Mouse (Mus musculus) cortical plate, adult 2 months (tissue): ENCODE data around the gene Gfral. TPM values are rescaled to one million over a fixed set of nuclear protein-coding genes. Genes with fewer than 3 reads are reported as not detected.
"Not testable (repeated sequence)": the region's sequence is repeated elsewhere in the genome, so short reads cannot be mapped to it uniquely, and the experiment has no call there.

ENCODE experiments used
- H3K27ac ChIP-seq: fragments of 200-500 bp; 2 replicates; pipeline ENCODE4 v1.5.1; 2012; ENCODE audit warnings: low read length, control low read depth, inconsistent platforms; ENCODE audit not compliant: insufficient read depth
- H3K4me1 ChIP-seq: fragments of 200-500 bp; 2 replicates; pipeline ENCODE4 v1.6.1; 2011; ENCODE audit warnings: low read length; ENCODE audit not compliant: control insufficient read depth, insufficient read depth
- H3K4me3 ChIP-seq: fragments of 200-500 bp; 2 replicates; pipeline ENCODE4 v1.5.1; 2011; ENCODE audit warnings: mild to moderate bottlenecking, low read length, control low read depth; ENCODE audit not compliant: insufficient read depth
- CTCF ChIP-seq: fragments of 200-500 bp; IDR thresholded peaks from 2 replicates; pipeline ENCODE4 v1.5.1; 2011; ENCODE audit warnings: mild to moderate bottlenecking, control low read depth, low read length; ENCODE audit not compliant: insufficient read depth; ENCODE audit errors: extremely low read depth
- POLR2A ChIP-seq: fragments of 200-500 bp; IDR thresholded peaks from 2 replicates; pipeline ENCODE4 v1.6.1; 2011; ENCODE audit warnings: mild to moderate bottlenecking, low read length, control low read depth; ENCODE audit not compliant: insufficient read depth; ENCODE audit errors: extremely low read depth
- polyA plus RNA-seq: library from polyadenylated mRNA; depleted of rRNA; stranded (reverse); fragments of >200 nt; gene quantifications from 2 replicates; pipeline ENCODE4 v1.2.3, GENCODE M21; 2012; rRNA removed

The Gfral gene
- polyA plus RNA-seq, 1 experiment: not detected

DNA sequence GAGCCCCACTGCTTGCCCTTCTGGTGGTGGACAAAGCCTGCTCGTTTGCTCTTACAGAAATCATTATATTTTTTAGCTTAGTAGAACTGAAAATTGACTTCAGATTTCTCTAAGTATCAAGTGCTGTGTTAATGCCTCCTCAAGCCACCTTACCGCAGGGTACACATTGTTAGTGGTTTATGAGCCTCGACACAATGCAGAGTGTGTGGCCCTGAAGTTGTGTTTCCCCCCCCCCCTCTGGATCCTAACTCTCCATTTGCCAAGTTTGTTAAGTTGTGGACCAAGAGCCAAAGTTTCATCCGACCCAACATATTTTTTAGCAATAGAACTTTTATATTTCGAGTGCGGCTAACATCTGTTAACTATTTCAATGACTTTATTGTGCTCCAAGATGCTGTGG is 79.4 kb downstream of the Gfral start:
- TF ChIP-seq POLR2A (no peak), CTCF (no peak)

DNA sequence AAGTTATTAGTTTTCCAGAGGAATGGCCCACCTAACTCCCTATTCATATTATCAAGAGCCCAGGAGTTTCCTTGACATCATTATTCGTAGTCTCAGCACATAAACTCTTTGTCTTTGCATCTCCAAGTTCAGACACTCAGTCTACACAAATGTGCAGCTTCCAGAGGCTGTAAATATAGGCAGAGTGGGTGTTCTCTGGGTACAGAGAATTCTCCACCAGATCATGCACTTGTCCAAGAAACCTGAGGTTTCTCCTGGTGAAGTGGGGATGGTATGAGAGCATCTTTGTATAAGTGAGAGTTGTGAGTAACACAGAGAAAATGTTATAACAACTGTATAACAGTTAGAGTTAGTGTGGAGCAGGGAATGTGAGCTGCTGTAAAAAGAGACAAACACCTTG is 84.1 kb downstream of the Gfral start:
- Histone ChIP-seq H3K27ac (no peak overlapping the region), H3K4me3 (no peak overlapping the region), H3K4me1 (no peaks in the 10 kb centered on the region)
- TF ChIP-seq CTCF (no peak), POLR2A (no peak)

More for the DNA sequence above, 79.4 kb downstream of the Gfral start:
- Histone ChIP-seq H3K4me3 (no peak overlapping the region), H3K4me1 (no peaks in the 10 kb centered on the region; the same call in 1 of the 2 replicates), H3K27ac (no peak overlapping the region)

DNA sequence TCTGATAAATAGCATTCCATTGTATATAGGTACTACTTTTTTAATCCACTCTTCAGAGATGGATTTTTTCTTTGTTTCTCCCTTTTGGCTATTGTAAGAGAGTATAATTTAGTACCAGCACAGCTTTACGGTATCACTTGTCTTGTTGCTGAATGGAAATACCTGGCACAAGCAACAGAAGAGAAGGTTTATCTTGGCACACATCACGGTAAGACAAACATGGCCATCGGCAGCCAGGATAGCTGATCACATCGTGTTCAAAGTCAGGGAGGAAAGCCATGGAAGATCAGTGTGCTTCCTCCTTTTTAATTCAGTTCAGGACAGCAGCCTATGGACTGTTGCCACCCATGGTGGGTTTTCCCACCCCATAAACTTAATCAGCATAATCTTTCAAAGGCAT is 89.2 kb downstream of the Gfral start:
- TF ChIP-seq CTCF: no peak
- no peak for TF ChIP-seq POLR2A
- no peaks in the 10 kb centered on the region for H3K4me1 ChIP-seq

DNA sequence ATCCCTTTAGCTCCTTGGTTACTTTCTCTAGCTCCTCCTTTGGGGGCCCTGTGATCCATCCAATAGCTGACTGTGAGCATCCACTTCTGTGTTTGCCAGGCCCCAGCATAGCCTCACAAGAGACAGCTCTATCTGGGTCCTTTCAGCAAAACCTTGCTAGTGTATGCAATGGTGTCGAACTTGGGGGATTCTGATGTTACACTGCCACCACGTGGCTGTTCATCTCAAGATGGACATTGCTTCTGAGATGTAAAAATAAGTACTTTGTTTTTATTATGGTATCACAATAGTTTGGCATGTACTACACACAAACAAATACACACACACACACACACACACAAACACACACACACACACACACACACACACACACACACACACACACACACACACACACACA is 90.6 kb downstream of the Gfral start:
- not testable (repeated sequence) for H3K4me1 ChIP-seq, H3K4me3 ChIP-seq, H3K27ac ChIP-seq
- TF ChIP-seq CTCF: peak; percentile 66

More for the DNA sequence above, 89.2 kb downstream of the Gfral start:
- Histone ChIP-seq H3K4me3 (no peak overlapping the region), H3K27ac (no peak overlapping the region)

Other genes starting within 250 kb of the Gfral start
- gene Hmgcll1, start 198.8 kb downstream of the Gfral start, polyA plus RNA-seq: 13.5 and 14.2 TPM in 2 replicates
- 1.2 and 1.3 TPM in 2 replicates for gene Hcrtr2, start 110.2 kb upstream of the Gfral start, polyA plus RNA-seq